Mouse (Mus musculus) naive thymus-derived CD4-positive, alpha-beta T cell, adult 2 months (primary cell): ENCODE results near the gene Slc51a.
A peak's percentile ranks its signal among the peaks of the same experiment; 100 is the strongest.
"Not testable (repeated sequence)": the region's sequence is repeated elsewhere in the genome, so short reads cannot be mapped to it uniquely, and the experiment has no call there.

Experiments used
- DNase-seq: peaks from one replicate; pipeline ENCODE4 v3.0.0-alpha.2; 2011; ENCODE audit warnings: low read depth

Slc51a gene

GRCm38 (mm10) chr16:32509066-32509942 is 21.6 kb upstream of the Slc51a start:
- DNase-seq: no peak

GRCm38 (mm10) chr16:32508506-32509065 is 20.9 kb upstream of the Slc51a start:
- DNase-seq: no peak

- DNase-seq: no peak
Observed at GRCm38 (mm10) chr16:32508035-32508434, 20.4 kb upstream of the Slc51a start.

- DNase-seq: peak; percentile 75
Observed at GRCm38 (mm10) chr16:32507407-32507806, 19.7 kb upstream of the Slc51a start.

GRCm38 (mm10) chr16:32506868-32507267 is 19.2 kb upstream of the Slc51a start:
- no peak for DNase-seq

- DNase-seq: no peak
Observed at GRCm38 (mm10) chr16:32506298-32506697, 18.6 kb upstream of the Slc51a start.

- DNase-seq: no peak
Observed at GRCm38 (mm10) chr16:32503633-32504032, 16.0 kb upstream of the Slc51a start.

- DNase-seq: no peak
Observed at GRCm38 (mm10) chr16:32502621-32503335, 15.1 kb upstream of the Slc51a start.

GRCm38 (mm10) chr16:32501459-32501858 is 13.8 kb upstream of the Slc51a start:
- DNase-seq: no peak

- peak; percentile 85 for DNase-seq
Observed at GRCm38 (mm10) chr16:32499430-32500037, 11.9 kb upstream of the Slc51a start.

- DNase-seq: no peak
Observed at GRCm38 (mm10) chr16:32498996-32499395, 11.3 kb upstream of the Slc51a start.

GRCm38 (mm10) chr16:32495965-32496364 is 8.3 kb upstream of the Slc51a start, which contains the start of gene Zdhhc19:
Gene Zdhhc19, plus strand, starts transcription at chr16:32496265.
- no peak for DNase-seq

GRCm38 (mm10) chr16:32494371-32494770 is 6.7 kb upstream of the Slc51a start:
- not testable (repeated sequence) for DNase-seq

GRCm38 (mm10) chr16:32488939-32489338 is 1.3 kb upstream of the Slc51a start:
- no peak for DNase-seq

GRCm38 (mm10) chr16:32486046-32486445 is 1.6 kb downstream of the Slc51a start:
- no peak for DNase-seq

GRCm38 (mm10) chr16:32485209-32485608 is 2.5 kb downstream of the Slc51a start:
- no peak for DNase-seq

- DNase-seq: no peak
Observed at GRCm38 (mm10) chr16:32484431-32484871, 3.2 kb downstream of the Slc51a start.

- DNase-seq: no peak
Observed at GRCm38 (mm10) chr16:32479415-32479814, 8.3 kb downstream of the Slc51a start.

GRCm38 (mm10) chr16:32477315-32477714 is 10.4 kb downstream of the Slc51a start:
- DNase-seq: no peak

- DNase-seq: no peak
Observed at GRCm38 (mm10) chr16:32472276-32473015, 15.2 kb downstream of the Slc51a start.

- DNase-seq: no peak
Observed at GRCm38 (mm10) chr16:32469404-32470105, 18.1 kb downstream of the Slc51a start.
